Mouse (Mus musculus): Measurements from ENCODE around the gene Rtn1.

Gene Rtn1

GRCm38 (mm10) chr12:72285366-72286345 is 123.2 kb downstream of the Rtn1 start:
- no peak for TF ChIP-seq GATA4 (IDR thresholded peaks at IDR 0.05; ENCODE audit: insufficient replicate concordance, low read length)

- TF ChIP-seq GATA4 (IDR thresholded peaks at IDR 0.05; ENCODE audit: insufficient replicate concordance, low read length) = no peak
Observed at GRCm38 (mm10) chr12:72284576-72284975, 124.3 kb downstream of the Rtn1 start.

- no peak for TF ChIP-seq GATA4 (IDR thresholded peaks at IDR 0.05; ENCODE audit: insufficient replicate concordance, low read length)
Observed at GRCm38 (mm10) chr12:72279129-72279875, 129.6 kb downstream of the Rtn1 start.

- TF ChIP-seq GATA4 (IDR thresholded peaks at IDR 0.05; ENCODE audit: insufficient replicate concordance, low read length) = no peak
Observed at GRCm38 (mm10) chr12:72273721-72274414, 135.0 kb downstream of the Rtn1 start.

GRCm38 (mm10) chr12:72267614-72268013 is 141.2 kb downstream of the Rtn1 start:
- no peak for TF ChIP-seq GATA4 (IDR thresholded peaks at IDR 0.05; ENCODE audit: insufficient replicate concordance, low read length)

- TF ChIP-seq GATA4 (IDR thresholded peaks at IDR 0.05; ENCODE audit: insufficient replicate concordance, low read length) = no peak
Observed at GRCm38 (mm10) chr12:72265261-72266228, 143.3 kb downstream of the Rtn1 start.

- no peak for TF ChIP-seq GATA4 (IDR thresholded peaks at IDR 0.05; ENCODE audit: insufficient replicate concordance, low read length)
Observed at GRCm38 (mm10) chr12:72263213-72264103, 145.4 kb downstream of the Rtn1 start.

- no peak for TF ChIP-seq GATA4 (IDR thresholded peaks at IDR 0.05; ENCODE audit: insufficient replicate concordance, low read length)
Observed at GRCm38 (mm10) chr12:72257000-72257399, 151.9 kb downstream of the Rtn1 start.

- TF ChIP-seq GATA4 (IDR thresholded peaks at IDR 0.05; ENCODE audit: insufficient replicate concordance, low read length) = no peak
Observed at GRCm38 (mm10) chr12:72253040-72253439, 155.8 kb downstream of the Rtn1 start.

GRCm38 (mm10) chr12:72251890-72252445 is 156.9 kb downstream of the Rtn1 start:
- no peak for TF ChIP-seq GATA4 (IDR thresholded peaks at IDR 0.05; ENCODE audit: insufficient replicate concordance, low read length)

GRCm38 (mm10) chr12:72244951-72245350 is 163.9 kb downstream of the Rtn1 start:
- TF ChIP-seq GATA4 (IDR thresholded peaks at IDR 0.05; ENCODE audit: insufficient replicate concordance, low read length) = no peak

GRCm38 (mm10) chr12:72242807-72243206 is 166.0 kb downstream of the Rtn1 start:
- TF ChIP-seq GATA4 (IDR thresholded peaks at IDR 0.05; ENCODE audit: insufficient replicate concordance, low read length) = no peak

GRCm38 (mm10) chr12:72240506-72240905 is 168.3 kb downstream of the Rtn1 start:
- TF ChIP-seq GATA4 (IDR thresholded peaks at IDR 0.05; ENCODE audit: insufficient replicate concordance, low read length) = no peak

Measured in liver, adult (tissue).